Mouse (Mus musculus) thymus, adult 2 months (tissue): ENCODE measurements around the gene Slco1a5. TPM values are rescaled to one million over a fixed set of nuclear protein-coding genes. Genes with fewer than 3 reads are reported as not detected.

Source experiments
- DNase-seq: peaks from one replicate; pipeline ENCODE4 v3.0.0; 2021
- H3K27ac ChIP-seq: fragments of 200-500 bp; 2 replicates; pipeline ENCODE4 v1.5.1; 2012; ENCODE audit warnings: low read length, control low read depth; ENCODE audit not compliant: control insufficient read depth, insufficient read depth
- H3K27me3 ChIP-seq: fragments of 200-500 bp; 2 replicates; pipeline ENCODE4 v1.6.1; 2012; ENCODE audit warnings: mild to moderate bottlenecking, low read length, moderate library complexity, mixed read lengths; ENCODE audit not compliant: control insufficient read depth, insufficient read depth
- H3K36me3 ChIP-seq: fragments of 200-500 bp; 2 replicates; pipeline ENCODE4 v1.6.1; 2012; ENCODE audit warnings: mild to moderate bottlenecking, low read length, moderate library complexity; ENCODE audit not compliant: control insufficient read depth, insufficient read depth
- H3K4me1 ChIP-seq: fragments of 200-500 bp; replicated peaks from 2 replicates; pipeline ENCODE4 v1.6.1; 2012; ENCODE audit warnings: low read length; ENCODE audit not compliant: control insufficient read depth, insufficient read depth
- H3K4me3 ChIP-seq: fragments of 200-500 bp; 2 replicates; pipeline ENCODE4 v1.5.1; 2012; ENCODE audit warnings: mild to moderate bottlenecking, low read length, control low read depth, moderate library complexity; ENCODE audit not compliant: control insufficient read depth, insufficient read depth
- CTCF ChIP-seq: fragments of 200-500 bp; IDR thresholded peaks from 2 replicates; pipeline ENCODE4 v1.5.1; 2012; ENCODE audit warnings: mild to moderate bottlenecking, control low read depth, low read length, moderate library complexity, borderline replicate concordance; ENCODE audit not compliant: control insufficient read depth, poor library complexity, insufficient read depth; ENCODE audit errors: extremely low read depth
- POLR2A ChIP-seq: fragments of 200-500 bp; IDR thresholded peaks from 2 replicates; pipeline ENCODE4 v1.6.1; 2012; ENCODE audit warnings: mild to moderate bottlenecking, low read length, control low read depth, moderate library complexity; ENCODE audit not compliant: control insufficient read depth, poor library complexity, insufficient read depth; ENCODE audit errors: extremely low read depth
- WGBS: fragments of 180-500 bp; shearing (Covaris S2); methylation state at CpG from one replicate; pipeline ENCODE4 v1.1.7; 2018; 5-methylcytosine and 5-hydroxymethylcytosine counted together
- polyA plus RNA-seq: library from polyadenylated mRNA; depleted of rRNA; stranded (reverse); fragments of >200 nt; gene quantifications from 2 replicates; pipeline ENCODE4 v1.2.3, GENCODE M21; 2012; rRNA removed

The Slco1a5 gene
- polyA plus RNA-seq, result 0.15 and 0.27 TPM in 2 replicates

DNA sequence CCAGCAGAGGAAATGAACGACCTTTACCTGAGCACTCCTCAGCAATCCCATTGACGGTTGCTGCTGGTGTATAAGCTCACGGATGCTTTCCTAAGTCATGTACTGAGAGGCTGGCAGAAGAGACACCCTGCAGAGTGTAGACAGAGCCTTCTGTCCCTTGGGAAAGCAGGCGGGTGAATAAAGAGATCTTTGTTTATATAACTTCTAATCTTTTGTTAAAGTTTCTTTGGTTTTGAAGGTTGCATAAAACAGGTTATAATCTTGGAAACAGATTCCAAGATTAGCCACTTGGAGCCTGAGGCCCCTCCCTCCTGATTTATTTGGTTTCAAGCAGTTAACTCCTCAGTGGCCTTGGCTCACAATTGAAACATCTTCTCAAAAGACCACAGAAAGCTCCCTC is at the start of gene Slco1a5:
Gene Slco1a5, minus strand, starts transcription at position 101 of the 400 bp plus-strand sequence.
- no peaks in the 10 kb centered on the region for H3K27me3 ChIP-seq
- 76% methylated on average over 4 of the region's 4 CpGs for WGBS
- TF ChIP-seq CTCF (no peak), POLR2A (no peak)
- H3K27ac ChIP-seq, result no peak within 1 kb of the TSS
- H3K4me1 ChIP-seq, result no peaks in the 10 kb centered on the region
- H3K4me3 ChIP-seq, result no peak within 1 kb of the TSS
- no peak for DNase-seq
- no peaks in the 10 kb centered on the region for H3K36me3 ChIP-seq

- no peak overlapping the region for H3K27ac ChIP-seq
- WGBS, result 96% methylated on average over 3 of the region's 3 CpGs
- no peak overlapping the region for H3K4me3 ChIP-seq
- DNase-seq, result no peak
- no peaks in the 10 kb centered on the region for H3K27me3 ChIP-seq
- H3K4me1 ChIP-seq, result no peaks in the 10 kb centered on the region
- peaks cover 65% of the 10 kb centered on the region for H3K36me3 ChIP-seq
- TF ChIP-seq CTCF (no peak), POLR2A (no peak)
Observed at GRCm38 (mm10) chr6:142369568-142369967, 46.8 kb upstream of the Slco1a5 start.

DNA sequence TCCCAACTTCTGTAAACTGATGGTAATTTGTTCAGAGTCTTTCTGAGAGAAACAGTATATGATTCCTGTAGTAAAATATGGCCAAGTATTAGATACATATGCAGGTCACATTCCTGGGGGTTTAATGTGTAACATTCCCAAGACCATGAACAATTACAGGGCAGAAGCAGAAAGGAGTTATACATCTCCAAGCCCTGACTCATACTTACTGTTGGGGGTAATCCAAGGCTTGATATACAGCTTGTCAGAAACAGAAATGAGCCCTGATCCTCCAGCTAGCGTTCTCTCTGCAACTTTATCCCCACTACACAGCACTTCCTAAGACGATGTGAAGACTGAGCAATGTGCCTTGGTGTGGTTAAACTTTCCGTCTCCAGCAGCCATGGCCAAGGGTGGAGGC is 44.8 kb upstream of the Slco1a5 start:
- no peak overlapping the region for H3K27ac ChIP-seq
- no peaks in the 10 kb centered on the region for H3K27me3 ChIP-seq
- H3K36me3 ChIP-seq, result peaks cover 71% of the 10 kb centered on the region
- no peak for TF ChIP-seq CTCF
- TF ChIP-seq POLR2A, result no peak
- 96% methylated on average over 3 of the region's 3 CpGs for WGBS
- H3K4me1 ChIP-seq, result no peaks in the 10 kb centered on the region
- H3K4me3 ChIP-seq, result no peak overlapping the region
- DNase-seq, result no peak

GRCm38 (mm10) chr6:142366473-142367018 is 43.8 kb upstream of the Slco1a5 start:
- 96% methylated on average over 10 of the region's 10 CpGs for WGBS
- DNase-seq, result no peak

DNA sequence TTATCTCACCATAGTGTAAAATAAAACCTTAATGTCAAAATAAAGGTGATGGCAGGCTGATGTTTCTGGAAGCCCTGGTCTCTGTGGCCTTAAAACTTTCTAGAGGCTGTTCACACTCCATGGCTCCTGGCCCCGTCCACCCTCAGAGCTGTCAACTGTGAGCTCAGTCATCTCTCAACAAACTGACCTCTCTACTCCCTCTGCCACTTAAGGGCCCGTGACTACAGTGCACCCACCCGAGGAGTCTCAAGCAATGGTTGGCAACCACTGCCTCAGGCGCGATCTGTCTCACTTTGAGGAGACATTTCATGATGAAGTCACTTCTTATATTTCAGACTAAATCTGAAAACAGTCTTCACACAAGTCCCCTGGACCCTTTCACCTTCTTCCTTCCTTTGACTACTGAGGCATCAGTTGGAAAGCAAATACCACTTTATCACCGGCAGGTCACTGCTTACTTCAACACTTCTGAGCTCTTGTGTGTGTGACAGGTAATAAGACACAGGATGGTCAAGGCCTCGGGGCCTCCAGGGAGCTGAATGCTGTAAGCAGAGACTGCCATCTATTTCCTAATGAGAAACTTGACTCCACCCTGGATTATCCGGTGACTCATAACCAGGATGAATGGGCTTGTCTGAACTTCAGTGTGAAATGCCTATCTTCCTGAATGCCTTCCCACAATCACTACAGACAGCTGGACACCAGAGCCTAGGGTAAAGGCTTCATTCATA is 43.1 kb upstream of the Slco1a5 start:
- H3K4me3 ChIP-seq, result no peak overlapping the region
- H3K4me1 ChIP-seq, result no peaks in the 10 kb centered on the region
- 92% methylated on average over 8 of the region's 8 CpGs for WGBS
- no peak for DNase-seq
- no peak for TF ChIP-seq CTCF
- TF ChIP-seq POLR2A, result no peak
- H3K27ac ChIP-seq, result no peak overlapping the region
- H3K36me3 ChIP-seq, result peaks cover 73% of the 10 kb centered on the region
- H3K27me3 ChIP-seq, result no peaks in the 10 kb centered on the region

More at GRCm38 (mm10) chr6:142366473-142367018, 43.8 kb upstream of the Slco1a5 start:
- peaks cover 72% of the 10 kb centered on the region for H3K36me3 ChIP-seq
- no peak overlapping the region for H3K27ac ChIP-seq
- H3K27me3 ChIP-seq, result no peaks in the 10 kb centered on the region
- no peak overlapping the region for H3K4me3 ChIP-seq
- no peaks in the 10 kb centered on the region for H3K4me1 ChIP-seq
- TF ChIP-seq POLR2A, result no peak

DNA sequence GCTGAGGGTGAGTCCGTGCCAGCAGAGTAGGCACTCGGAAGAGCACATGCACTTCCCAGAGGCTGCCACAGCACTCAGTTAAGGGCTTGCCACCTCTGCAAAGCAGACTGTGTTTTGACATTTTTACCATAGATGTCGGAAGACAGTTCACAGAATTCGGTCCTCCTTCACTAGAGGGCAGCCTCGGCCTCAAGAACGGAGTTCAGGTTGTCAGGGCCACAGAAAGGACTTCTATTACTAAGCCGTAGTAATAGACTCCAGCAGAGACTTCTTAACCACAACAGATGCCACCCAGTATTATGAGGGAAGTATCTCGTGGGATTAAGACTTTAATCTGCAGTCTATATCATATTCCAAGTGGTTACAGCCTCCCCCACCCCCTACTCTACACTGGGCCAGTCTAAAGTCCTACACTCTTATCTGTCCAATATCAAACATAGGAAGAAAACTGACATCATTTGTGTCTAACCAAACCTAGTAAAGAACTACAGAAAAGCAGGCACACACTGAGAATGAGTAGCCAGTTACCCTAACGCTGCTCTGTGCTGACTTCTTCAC is 40.3 kb upstream of the Slco1a5 start:
- Histone ChIP-seq H3K36me3 (peaks cover 63% of the 10 kb centered on the region), H3K27ac (no peak overlapping the region), H3K4me1 (no peaks in the 10 kb centered on the region), H3K4me3 (no peak overlapping the region), H3K27me3 (no peaks in the 10 kb centered on the region)
- TF ChIP-seq CTCF (no peak), POLR2A (no peak)
- 76% methylated on average over 9 of the region's 9 CpGs for WGBS
- DNase-seq, result no peak

- 97% methylated on average over 6 of the region's 6 CpGs for WGBS
- H3K36me3 ChIP-seq, result peaks cover 52% of the 10 kb centered on the region
- H3K4me1 ChIP-seq, result no peaks in the 10 kb centered on the region
- no peak for TF ChIP-seq CTCF
- TF ChIP-seq POLR2A, result no peak
- no peaks in the 10 kb centered on the region for H3K27me3 ChIP-seq
- no peak overlapping the region for H3K27ac ChIP-seq
- H3K4me3 ChIP-seq, result no peak overlapping the region
- no peak for DNase-seq
Observed at GRCm38 (mm10) chr6:142362036-142362435, 39.3 kb upstream of the Slco1a5 start.
